Mouse (Mus musculus): Measurements from ENCODE around the gene Arrdc2.

Arrdc2 gene

DNA sequence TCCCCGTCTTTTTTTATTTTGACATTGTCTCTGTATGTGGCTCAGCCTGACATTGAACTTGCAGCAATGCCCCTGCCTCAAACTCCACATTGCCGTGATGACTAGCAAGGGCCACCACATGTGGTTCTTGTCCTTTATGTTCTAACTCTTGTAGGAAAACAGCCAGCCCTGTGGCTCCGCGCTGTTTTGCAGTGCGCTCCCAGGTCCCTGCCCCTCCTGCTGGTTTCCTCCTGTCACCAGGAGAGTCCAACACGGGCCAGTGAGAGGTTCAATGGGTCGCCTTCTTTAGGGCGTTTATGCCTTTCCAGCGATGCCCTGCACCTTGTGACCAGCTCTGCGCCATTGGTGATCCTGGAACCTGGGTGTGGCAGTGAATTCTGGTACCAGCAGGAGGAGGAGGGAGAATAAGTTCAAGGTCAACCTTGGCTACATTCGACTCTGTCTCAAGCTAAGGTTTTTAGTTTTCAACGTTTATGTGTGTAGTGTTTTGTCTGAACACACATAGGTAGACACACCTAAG is 26.5 kb upstream of the Arrdc2 start:
- in situ Hi-C loops (cut with MboI; ENCODE audit: low pct_unique_long_range_greater_than_20kb in 1 of 2, low sequenced_read_pairs in 2 of 2, unreplicated experiment in 1 of 2): no loop called here

DNA sequence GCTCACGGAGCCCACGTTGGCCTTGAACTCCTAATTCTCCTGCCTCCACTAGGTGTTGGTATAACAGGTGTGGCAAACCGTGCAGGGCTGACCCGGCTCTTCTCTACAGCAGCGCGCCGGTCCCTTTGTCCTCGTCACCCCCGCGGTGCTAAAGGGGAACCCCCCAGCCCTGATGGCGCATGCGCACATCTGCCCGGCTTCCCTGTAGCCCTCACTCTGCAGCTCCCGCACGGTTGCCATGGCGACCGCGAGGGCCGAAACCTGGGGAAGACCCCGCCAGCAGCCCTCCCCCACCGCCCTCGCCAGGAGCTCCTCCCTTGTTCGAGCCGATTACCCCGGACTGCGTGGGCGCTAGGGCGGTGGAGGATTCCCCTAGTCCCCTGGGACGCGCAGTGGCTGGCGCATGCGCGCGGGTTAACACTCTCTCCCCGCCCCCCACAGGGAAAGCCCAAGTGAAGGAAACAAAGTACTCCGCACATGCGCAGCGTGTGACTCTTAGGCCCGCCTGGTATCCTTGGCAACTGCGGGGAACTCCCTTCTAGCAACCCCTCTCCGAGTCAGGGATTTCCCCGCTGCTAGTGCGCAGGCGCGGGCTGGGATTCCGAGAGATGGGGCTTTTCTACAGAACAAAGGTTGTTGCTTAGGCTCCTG is 26.0 kb upstream of the Arrdc2 start:
- in situ Hi-C loops (cut with MboI; ENCODE audit: low pct_unique_long_range_greater_than_20kb in 1 of 2, low sequenced_read_pairs in 2 of 2, unreplicated experiment in 1 of 2): no loop called here

DNA sequence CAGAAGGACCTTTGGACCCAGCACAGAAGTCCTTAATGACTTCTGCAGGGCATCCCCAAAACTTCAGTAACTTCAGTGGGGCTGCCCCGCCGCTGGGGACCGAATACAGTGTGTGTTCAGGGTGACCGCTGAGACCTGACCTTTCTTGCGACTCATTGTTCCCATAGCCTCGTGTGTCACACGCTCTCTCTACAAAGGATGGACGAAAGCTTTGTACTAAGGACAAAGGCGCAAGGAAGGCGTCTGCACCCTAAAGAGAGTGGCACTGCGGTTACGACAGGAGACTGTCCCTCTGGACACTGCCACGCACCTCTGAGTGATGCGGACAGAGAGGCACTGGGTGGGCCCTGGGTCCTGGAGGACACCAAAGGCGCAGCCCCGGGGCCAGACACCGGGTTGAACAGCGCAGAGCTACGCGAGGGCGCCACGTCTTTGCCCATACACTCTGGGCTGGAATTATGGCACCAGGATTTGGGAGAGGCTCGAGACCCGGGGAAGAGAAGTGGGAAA is 25.2 kb upstream of the Arrdc2 start:
- in situ Hi-C loops (cut with MboI; ENCODE audit: low pct_unique_long_range_greater_than_20kb in 1 of 2, low sequenced_read_pairs in 2 of 2, unreplicated experiment in 1 of 2): no loop called here

DNA sequence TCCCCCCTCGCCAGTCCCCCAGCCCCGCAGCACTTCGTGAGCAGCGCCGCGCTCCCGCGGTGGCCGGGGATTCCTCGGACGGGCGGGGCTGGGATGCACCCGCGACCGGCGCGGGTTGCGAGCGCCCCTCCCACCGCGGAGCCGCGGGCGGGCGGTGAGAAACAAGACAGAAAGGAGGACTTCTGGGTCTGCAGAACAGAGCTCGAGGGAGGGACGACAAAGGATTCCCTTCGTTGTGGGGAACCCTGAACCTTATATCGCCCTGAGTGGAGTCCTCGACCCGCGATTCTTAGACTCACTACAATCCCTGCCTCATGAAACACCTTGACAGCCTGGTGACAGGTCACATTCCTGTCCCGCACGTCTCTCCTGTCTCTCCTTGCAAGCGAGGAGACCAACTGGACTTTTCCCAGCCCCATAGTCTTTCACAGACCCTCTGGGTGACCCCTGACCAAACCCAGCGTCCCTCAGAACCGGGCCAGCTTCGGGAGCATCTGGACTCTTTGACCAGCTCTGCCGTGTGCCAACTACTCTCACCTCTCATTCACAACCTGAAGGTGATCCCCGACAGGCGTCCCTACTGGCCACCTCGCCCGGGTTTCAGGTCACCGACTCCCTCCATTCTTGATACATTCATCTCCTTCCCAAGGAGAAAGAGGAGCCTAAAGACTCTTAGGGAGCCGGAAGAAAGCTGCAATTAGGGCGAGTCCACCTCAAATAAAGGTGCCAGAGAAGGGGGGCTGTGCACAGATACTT is 24.6 kb upstream of the Arrdc2 start:
- in situ Hi-C loops (cut with MboI; ENCODE audit: low pct_unique_long_range_greater_than_20kb in 1 of 2, low sequenced_read_pairs in 2 of 2, unreplicated experiment in 1 of 2): no loop called here

DNA sequence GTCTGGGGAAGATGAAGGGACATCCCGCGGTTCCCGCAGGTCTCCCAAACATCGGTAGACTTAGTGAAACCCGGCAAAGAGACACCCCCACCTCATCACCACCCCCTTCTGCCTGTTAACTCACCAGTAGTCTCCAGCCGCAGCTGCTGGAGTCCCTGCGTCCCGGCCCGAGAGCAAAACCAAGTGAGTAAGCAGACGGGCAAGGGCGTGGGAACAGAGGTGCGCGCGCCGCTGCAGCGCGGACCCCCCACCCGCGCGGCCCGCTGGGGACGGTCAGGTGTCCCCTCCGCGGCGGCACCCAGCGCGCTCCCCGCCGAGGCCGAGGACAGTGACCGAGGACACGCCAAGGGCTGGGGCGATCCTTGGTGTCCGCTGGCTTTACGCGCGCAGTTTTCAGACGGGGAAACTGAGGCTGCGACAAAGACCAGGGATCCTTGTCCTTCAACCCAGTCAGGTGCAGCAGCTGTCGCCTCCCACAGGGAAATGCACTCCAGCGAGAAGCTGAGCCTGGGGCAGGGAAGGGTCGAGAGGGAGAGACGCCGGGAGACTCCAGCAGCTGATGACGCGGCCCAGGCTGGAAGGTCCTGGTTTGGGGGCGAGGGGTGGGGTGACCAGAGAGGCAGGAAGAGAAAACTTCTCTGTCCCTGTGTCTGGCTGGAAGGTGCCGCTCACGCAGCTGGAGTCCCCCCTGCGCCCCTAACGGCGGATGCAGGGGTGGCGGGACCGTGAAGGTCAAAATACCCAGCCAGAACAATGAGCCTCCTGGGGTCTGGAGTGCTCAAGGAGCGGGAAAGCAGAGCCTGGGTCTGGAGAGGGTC is 23.5 kb upstream of the Arrdc2 start, which contains the start of gene Kcnn1:
TSS of gene Kcnn1 (minus strand) at position 435 of the 818 bp plus-strand sequence.
- in situ Hi-C loops (cut with MboI; ENCODE audit: low pct_unique_long_range_greater_than_20kb in 1 of 2, low sequenced_read_pairs in 2 of 2, unreplicated experiment in 1 of 2): no loop called here

DNA sequence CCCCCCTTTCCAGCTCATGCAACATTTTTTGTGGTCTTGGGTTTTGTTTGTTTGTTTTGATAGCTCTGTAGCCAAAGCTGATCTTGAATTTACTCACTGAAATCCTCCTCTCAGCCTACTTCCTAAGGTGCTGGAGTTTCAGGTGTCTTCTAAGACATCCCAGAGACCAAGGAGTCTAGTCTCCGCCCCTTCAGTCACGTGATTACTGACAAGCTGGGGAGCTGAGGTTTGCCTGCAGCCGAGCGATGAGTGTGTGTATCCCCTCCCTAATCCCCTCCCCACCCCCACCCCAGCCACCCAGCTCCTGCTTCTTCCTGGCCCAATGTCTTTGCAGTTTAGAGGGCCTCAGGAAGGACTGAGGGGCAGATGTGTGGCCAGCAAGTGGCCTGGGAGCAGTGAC is 18.0 kb upstream of the Arrdc2 start:
- in situ Hi-C loops (cut with MboI; ENCODE audit: low pct_unique_long_range_greater_than_20kb in 1 of 2, low sequenced_read_pairs in 2 of 2, unreplicated experiment in 1 of 2): no loop called here

DNA sequence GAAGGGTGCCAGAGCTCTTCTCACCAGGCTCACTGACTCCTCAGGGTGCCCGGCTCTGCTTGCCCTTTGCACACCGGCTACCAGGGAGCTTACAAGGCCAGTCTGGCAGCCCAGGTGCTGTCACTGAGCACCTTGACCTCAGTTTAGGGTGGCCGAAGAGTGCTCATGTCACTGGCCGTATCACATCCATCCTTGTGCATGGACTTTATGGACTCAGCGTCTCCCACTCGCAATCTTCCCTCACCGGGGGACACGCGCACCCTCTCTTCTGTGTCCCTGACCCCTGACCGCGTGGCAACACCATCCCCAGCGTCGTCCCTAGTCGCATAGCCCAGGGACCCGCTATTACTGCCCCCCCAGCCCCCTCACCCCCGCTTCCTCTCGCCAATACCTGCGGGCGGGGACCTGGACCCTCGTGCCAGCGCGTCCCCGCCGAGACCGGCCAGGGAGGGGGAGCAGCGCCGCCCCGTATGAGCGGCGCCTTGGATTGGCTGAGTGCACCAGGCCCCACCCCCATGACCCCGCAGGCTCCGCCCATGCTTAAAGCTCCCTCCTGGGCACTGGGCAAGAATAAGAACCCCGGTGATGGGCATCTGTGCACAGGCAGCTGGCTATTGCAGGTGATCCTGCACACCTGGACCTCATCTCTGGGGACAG is 17.1 kb upstream of the Arrdc2 start:
- in situ Hi-C loops (cut with MboI; ENCODE audit: low pct_unique_long_range_greater_than_20kb in 1 of 2, low sequenced_read_pairs in 2 of 2, unreplicated experiment in 1 of 2): no loop called here

DNA sequence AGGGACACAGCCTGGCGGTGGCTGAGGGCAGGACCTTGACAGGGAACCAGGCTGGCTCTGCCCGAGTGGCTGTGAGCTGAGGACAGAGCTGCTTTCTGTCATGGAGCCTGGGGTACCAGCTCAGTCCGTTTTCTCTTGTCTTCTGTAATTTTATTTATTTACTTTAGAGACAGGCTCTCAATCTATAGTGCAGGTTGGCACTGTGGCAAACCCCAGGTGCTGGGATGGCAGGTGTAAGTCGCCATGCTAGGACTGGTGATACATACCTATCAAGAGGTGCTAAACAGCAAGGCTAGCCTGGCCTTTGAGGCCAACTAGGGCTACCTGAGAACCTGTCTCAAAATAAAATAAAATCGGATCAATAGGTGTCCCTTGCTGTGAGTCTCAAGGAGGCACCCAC is 16.5 kb upstream of the Arrdc2 start:
- in situ Hi-C loops (cut with MboI; ENCODE audit: low pct_unique_long_range_greater_than_20kb in 1 of 2, low sequenced_read_pairs in 2 of 2, unreplicated experiment in 1 of 2): no loop called here

DNA sequence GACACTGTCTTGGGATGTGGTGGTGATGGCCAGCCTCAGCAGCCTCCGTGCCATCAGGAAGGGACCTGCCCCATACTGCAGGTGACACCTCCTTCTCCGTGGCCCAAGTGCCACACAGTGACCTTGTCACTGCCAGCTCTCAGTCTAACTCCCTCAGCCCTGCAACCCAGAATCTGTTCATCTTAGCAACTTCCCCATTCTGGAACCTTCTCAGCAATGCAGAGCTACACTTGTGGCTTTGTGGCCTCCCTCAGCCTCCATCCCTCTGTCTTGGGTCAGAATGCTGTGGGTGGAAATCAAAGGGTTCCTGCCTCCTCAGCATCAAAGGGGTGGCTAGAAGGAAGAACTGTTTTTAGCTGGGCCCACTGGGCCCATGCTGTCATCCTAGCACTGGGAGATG is 14.3 kb upstream of the Arrdc2 start:
- in situ Hi-C loops (cut with MboI; ENCODE audit: low pct_unique_long_range_greater_than_20kb in 1 of 2, low sequenced_read_pairs in 2 of 2, unreplicated experiment in 1 of 2): no loop called here

DNA sequence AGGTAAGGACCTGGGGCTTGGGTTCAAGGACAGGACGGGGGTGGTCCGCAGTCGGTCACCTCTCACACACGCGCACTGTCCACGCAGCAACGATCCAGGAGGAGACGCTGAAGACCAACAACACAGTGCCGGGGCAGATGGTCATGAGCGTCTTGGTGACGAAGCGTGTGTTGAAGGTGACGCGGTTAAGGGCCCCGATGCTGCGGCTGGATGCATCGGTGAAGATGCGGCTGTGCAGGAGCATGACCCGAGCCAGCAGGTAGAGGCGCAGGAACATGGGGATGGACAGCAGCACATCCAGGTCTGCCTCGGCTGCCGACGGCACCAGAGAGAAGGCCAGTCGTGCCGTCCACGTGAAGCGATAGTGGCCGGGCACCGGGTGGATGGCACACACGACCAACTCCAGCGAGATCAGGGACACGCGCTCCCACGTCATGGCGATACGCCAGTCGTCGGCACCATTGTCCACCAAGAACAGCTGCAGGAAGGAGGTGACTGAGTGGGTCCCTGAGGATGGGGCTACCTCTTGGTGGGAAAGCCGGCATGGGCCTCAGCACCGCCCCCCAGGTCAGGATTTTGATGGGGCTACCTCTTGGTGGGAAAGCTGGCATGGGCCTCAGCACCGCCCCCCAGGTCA is 13.2 kb upstream of the Arrdc2 start:
- in situ Hi-C loops (cut with MboI; ENCODE audit: low pct_unique_long_range_greater_than_20kb in 1 of 2, low sequenced_read_pairs in 2 of 2, unreplicated experiment in 1 of 2): no loop called here

DNA sequence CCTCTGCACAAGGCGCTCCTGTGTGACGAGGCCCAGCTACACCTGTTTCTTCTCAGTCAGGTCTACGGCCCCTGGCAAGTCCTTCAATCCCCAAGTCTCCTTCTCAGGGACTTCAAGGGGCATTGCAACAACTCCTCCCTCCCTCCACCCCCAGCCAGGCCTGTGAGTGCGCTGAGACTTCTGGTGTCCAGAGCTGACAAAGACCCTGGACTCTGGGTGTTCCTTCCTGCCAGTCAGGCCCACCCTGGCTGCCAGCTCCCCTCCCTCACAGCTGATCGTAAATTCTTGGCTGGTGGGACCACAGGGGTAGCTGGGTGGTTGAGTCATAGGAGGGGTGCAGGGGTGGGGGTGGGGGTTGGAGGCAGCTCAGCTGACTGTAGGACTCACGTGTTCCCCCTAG is 12.3 kb upstream of the Arrdc2 start:
- in situ Hi-C loops (cut with MboI; ENCODE audit: low pct_unique_long_range_greater_than_20kb in 1 of 2, low sequenced_read_pairs in 2 of 2, unreplicated experiment in 1 of 2): no loop called here

DNA sequence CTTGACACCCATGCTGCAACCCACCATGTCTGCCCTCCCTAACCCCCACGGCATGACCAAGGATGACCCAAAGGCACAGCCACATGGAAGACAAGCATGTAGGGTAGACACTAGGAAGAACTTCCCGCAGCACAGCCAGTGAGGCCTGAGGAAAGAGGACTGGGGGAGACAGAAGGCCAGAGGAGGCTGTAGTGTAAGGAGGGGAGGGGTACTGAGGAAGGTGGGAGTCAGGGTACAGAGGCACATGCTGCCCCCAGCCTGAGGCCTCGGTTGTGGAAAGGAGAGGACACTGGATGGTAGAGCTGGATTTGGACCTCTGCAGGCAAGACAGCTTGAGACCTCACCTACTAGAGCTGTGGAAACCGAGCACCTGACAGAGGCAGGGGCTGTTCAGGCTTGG is 11.4 kb upstream of the Arrdc2 start:
- in situ Hi-C loops (cut with MboI; ENCODE audit: low pct_unique_long_range_greater_than_20kb in 1 of 2, low sequenced_read_pairs in 2 of 2, unreplicated experiment in 1 of 2): no loop called here

DNA sequence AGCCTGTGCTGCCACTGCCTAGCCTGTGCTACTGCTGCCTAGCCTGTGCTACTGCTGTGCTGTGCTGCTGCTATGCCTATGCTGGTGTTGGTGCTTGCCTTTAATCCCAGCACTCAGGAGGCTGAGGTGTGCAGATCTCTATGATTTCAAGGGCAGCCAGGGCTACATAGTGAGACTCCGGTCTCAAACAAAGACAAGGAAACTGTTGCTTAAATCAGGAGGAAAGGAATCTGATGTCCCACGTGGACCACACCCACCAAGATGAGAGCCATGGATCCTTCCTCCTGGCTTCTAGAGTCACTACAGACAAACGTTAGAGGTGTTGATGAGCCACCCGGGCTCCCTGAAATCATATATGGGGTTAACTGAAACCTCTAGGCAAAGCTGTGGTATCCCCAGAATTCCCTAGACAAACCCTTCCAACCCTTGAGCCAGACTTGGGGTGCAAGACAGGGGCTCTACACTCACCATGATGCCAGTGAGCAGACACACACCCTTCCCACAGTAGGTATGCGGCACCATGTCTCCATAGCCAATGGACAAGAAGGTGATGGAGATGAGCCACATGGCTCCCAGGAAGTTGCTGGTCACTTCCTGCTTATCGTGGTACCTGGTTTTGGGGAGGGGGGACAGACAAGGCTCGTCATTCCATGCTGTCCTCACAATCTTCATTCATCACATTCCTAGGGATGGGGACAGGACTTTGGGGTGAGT is 10.8 kb upstream of the Arrdc2 start:
- in situ Hi-C loops (cut with MboI; ENCODE audit: low pct_unique_long_range_greater_than_20kb in 1 of 2, low sequenced_read_pairs in 2 of 2, unreplicated experiment in 1 of 2): no loop called here

DNA sequence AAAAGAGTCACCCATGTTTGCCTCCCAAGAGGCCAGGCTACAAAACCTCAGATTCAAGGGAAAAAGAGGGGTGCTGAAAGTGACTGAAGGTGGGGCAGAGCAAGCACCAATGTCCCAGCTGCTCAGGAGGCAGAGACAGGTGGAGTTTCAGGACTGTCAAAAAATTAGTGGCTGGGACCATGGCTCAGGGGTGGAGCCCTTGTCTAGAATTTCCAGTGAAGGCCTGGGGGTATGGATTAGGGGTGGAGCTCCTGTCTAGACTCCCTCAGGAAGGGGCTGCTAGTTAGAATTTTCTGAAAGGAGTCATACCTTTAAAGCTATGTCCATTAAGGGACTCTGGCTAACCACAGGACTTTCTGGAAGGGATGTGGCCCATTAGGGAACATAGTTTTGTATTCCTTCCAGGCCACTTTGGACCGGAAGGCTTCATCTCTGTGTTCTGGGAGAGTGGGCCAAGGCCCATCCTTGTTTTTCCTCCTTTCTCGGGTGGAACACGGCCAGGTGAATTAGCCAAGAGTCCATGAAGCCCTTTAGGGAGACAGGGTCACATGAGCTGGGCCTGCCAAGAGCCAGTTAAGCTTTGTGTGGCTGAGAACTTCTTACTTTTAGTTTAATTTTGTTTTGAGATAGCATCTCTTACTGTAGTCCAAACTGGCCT is 9.9 kb upstream of the Arrdc2 start:
- in situ Hi-C loops (cut with MboI; ENCODE audit: low pct_unique_long_range_greater_than_20kb in 1 of 2, low sequenced_read_pairs in 2 of 2, unreplicated experiment in 1 of 2): no loop called here

DNA sequence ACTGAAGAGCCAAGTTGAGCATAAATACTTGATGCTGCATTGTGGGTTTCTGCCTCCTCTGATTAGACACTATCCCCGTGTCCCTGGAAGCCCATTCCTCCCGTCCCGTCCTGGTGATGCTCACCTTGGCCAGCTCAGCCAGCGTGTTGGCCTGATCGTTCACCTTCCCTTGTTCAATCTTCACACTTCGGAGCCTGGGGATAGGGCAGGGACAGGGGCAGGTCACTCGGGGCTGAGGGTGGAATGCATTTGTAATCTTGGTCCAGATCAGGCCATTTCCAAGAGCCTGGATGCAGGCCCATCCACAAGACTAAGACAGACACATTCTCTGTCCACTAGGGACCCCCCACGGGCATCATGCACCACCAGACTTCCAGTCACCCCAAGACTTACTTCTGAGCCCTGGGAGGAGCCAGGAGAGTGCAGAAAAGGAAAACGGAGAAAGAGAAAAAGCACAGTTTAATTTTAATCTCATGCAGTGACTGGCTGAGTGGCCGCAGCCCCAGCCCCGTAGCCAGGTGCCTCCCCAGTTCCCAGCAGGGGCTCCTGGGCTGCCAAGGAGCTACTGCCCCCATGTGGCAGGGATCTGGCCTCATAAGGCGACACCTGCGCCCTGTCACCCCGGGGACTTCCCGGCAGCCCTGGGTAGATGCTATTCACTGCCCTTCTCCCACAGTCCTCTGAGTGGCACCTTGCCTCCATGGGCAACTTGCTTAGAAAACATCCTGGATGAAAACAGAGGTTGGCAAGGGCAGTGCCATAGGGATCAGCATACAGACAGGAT is 7.0 kb upstream of the Arrdc2 start:
- in situ Hi-C loops (cut with MboI; ENCODE audit: low pct_unique_long_range_greater_than_20kb in 1 of 2, low sequenced_read_pairs in 2 of 2, unreplicated experiment in 1 of 2): no loop called here

DNA sequence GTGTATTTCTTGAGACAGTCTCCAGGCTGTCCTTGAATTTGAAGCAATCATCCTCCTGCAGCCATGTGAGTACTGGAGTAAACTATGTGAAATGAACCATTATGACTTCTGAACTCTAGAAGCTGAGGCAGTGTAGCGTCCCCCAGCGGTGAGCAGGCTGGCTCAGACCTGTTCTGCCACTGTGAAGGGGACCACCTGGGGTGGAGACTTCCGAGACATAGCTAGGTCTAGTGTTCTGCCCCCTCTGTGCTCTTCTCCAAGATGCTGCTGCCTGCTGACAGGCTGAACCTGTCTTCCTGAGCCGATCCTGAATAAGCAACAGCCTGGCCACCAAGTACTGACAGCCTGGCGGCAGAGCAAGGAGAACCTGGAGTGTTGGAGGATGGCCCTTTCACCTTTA is 5.6 kb upstream of the Arrdc2 start:
- in situ Hi-C loops (cut with MboI; ENCODE audit: low pct_unique_long_range_greater_than_20kb in 1 of 2, low sequenced_read_pairs in 2 of 2, unreplicated experiment in 1 of 2): no loop called here

Measured in mouse embryonic stem cell (cell line).